Mouse (Mus musculus) brown adipose tissue, adult 24 weeks (tissue): ENCODE results near the gene Il6st. TPM values are rescaled to one million over a fixed set of nuclear protein-coding genes. Genes with fewer than 3 reads are reported as not detected.

Experiments
- H3K27ac ChIP-seq: fragments of 200-500 bp; replicated peaks from 2 replicates; pipeline ENCODE4 v1.5.1; 2012; ENCODE audit warnings: low read depth, mild to moderate bottlenecking, low read length
- H3K4me1 ChIP-seq: fragments of 200-500 bp; 2 replicates; pipeline ENCODE4 v1.6.1; 2012; ENCODE audit warnings: low read length, mixed read lengths; ENCODE audit not compliant: control insufficient read depth, insufficient read depth, insufficient read length
- H3K4me3 ChIP-seq: fragments of 200-500 bp; 2 replicates; pipeline ENCODE4 v1.5.1; 2012; ENCODE audit warnings: low read depth, mild to moderate bottlenecking, low read length, moderate library complexity; ENCODE audit not compliant: insufficient read depth
- polyA plus RNA-seq: library from polyadenylated mRNA; stranded (reverse); fragments of >200 nt; gene quantifications from 2 replicates; pipeline ENCODE4 v1.2.4, GENCODE M21; 2012; ENCODE audit not compliant: missing spikeins, insufficient read depth, insufficient read length

The Il6st gene
- polyA plus RNA-seq, 1 experiment, result 43.1 TPM

DNA sequence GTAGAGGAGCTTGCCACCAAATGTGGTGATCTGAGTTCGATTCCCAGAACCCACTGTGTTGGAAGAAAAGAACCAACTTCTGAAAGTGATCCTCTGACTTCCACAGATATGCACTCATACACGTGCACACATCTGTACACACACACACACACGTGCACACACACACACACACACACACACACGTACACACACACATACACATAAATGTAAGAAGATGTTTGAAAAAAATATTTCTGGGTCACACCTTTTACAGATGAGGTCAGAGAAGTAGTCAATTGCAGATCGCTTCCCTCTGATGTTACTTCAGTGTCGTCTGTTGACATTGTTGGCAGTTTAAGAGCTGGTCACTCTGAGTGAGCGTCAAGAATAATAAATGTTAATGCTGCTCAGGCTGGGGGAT lies 27.6 kb upstream of the Il6st start:
- no peak overlapping the region for H3K27ac ChIP-seq
- no peak overlapping the region for H3K4me3 ChIP-seq
- H3K4me1 ChIP-seq, result peaks cover 12% of the 10 kb centered on the region

GRCm38 (mm10) chr13:112438001-112438868 lies 25.6 kb upstream of the Il6st start:
- Histone ChIP-seq H3K4me3 (no peak overlapping the region), H3K27ac (no peak overlapping the region), H3K4me1 (peaks cover 10% of the 10 kb centered on the region)

DNA sequence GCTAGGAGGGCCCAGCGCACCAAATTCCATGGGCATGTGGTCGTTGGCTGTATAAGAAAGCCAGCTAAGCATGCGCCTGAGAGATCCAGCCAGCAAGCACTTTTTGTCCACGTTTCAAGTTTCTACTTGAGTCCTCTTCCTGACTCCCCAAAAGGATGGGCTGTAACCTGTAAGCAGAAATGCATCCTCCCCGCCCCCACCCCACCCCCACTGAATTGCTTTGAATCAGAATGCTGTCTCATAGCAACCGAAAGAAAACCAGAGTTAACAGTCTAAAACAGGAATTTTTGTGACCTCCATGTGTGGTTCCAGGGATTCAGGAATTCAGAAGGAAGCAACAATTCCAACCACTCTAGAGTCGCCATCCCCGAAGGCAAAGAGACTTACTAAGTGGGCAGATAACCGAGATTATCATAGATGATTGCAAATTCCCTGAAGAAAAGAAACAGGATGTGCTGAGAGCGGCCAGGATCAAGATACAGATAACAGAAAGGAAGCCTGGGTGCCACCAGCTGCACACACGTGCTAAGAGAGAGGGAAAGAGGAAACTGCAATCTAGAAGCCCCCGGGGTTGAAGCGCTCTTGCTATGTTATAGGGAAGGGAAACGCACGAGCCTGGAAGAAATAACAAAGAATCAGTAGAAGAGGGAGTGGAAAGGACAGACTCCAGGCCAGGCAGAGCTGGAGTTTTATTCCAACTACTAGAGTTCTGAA lies 24.6 kb upstream of the Il6st start:
- Histone ChIP-seq H3K27ac (peak overlapping the region; percentile 20; the same call in 1 of the 2 replicates), H3K4me3 (0 out of 2 replicates have a peak overlapping the region, but pooled peaks have one; percentile 6), H3K4me1 (peaks cover 6% of the 10 kb centered on the region)

- peak overlapping the region; percentile 20; the same call in 1 of the 2 replicates for H3K27ac ChIP-seq
- H3K4me3 ChIP-seq, result no peak overlapping the region
- H3K4me1 ChIP-seq, result peaks cover 6% of the 10 kb centered on the region
These were observed 23.9 kb upstream of the Il6st start for GRCm38 (mm10) chr13:112439917-112440361.

- H3K4me3 ChIP-seq, result no peak overlapping the region
- H3K27ac ChIP-seq, result no peak overlapping the region
- H3K4me1 ChIP-seq, result peaks cover 6% of the 10 kb centered on the region
These were observed 23.2 kb upstream of the Il6st start for GRCm38 (mm10) chr13:112440668-112441067.

- Histone ChIP-seq H3K4me3 (no peak overlapping the region), H3K27ac (peak overlapping the region; percentile 67), H3K4me1 (peaks cover 6% of the 10 kb centered on the region)
These were observed 20.9 kb upstream of the Il6st start for GRCm38 (mm10) chr13:112442867-112443529.

DNA sequence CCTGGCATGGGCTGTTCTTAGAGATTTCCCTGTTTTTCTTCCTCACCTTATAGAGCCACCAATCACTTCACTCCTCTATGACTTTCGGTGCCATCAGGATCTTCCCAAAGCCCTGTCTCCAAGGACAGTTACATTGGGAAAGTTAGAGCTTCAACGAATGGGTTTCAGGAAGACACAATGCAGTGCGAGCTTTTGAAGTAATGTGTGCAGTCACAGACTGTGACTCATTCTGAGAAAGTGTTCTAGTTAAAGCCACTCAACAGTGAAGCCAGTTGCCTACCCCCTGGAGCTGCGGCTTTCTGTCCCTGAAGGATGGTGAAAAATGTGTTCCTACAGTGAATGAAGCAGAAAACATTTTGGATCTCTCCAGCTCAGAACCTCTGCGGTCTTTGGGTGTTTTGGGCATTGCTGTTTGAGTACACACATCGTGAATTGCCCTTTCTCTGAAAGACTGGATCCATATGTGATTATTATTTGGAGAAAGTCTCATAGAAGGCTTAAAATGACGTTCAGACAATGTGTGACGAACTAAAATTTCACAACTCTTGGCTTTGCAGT lies 16.7 kb upstream of the Il6st start:
- no peak overlapping the region for H3K4me3 ChIP-seq
- H3K4me1 ChIP-seq, result no peaks in the 10 kb centered on the region
- no peak overlapping the region for H3K27ac ChIP-seq

DNA sequence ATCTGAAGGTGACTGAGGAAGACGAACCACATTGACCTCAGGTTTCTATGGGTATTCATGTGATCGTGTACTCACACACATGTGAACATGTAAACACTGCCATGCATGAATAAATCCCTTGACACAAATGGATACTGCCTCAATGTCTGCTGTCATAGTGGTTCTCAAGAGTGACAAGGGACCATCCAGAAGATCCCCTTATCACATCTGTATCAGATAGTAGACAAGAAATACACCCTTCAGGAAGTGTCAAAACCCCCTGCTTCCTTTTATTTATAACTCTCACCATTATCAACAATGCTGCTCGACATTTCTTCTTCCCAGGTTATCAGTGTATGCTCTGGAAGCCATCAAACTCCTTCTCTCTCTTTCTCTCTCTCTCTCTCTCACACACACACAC lies 13.7 kb upstream of the Il6st start:
- Histone ChIP-seq H3K27ac (no peak overlapping the region), H3K4me1 (peaks cover 3% of the 10 kb centered on the region; the same call in 1 of the 2 replicates), H3K4me3 (no peak overlapping the region)

- H3K4me3 ChIP-seq, result no peak overlapping the region
- H3K4me1 ChIP-seq, result peaks cover 3% of the 10 kb centered on the region; the same call in 1 of the 2 replicates
- H3K27ac ChIP-seq, result no peak overlapping the region
These were observed 6.5 kb upstream of the Il6st start for GRCm38 (mm10) chr13:112457366-112457765.

GRCm38 (mm10) chr13:112458016-112458415 lies 5.9 kb upstream of the Il6st start:
- Histone ChIP-seq H3K27ac (no peak overlapping the region), H3K4me1 (peaks cover 3% of the 10 kb centered on the region; the same call in 1 of the 2 replicates), H3K4me3 (no peak overlapping the region)

DNA sequence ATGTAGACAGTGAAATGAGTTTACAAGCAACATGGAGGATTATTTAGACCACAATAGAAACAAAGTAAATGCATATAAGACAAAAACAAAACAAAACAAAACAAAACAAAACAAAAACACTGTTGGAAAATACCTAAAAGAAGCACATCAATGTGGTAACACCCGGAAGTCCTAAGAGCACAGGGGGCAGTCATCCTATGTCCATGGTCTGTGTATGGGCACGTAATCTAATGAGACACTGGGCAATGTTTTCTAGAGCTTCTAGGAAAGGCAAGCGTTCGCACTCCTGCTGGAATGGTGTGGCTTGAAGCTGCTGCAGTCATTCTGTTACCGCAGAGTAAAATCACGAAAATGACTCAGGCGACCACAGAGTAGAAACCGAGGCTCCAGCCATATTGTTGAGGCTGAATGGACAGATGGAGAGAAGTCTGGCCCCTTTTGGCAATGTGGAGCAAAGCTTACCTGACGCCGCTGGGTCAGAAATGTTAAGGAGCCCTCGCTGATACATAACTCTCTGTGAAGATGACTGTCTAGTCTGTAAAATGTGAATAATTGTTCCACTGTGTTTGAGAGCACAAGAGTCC lies 5.3 kb upstream of the Il6st start:
- Histone ChIP-seq H3K4me3 (no peak overlapping the region), H3K27ac (no peak overlapping the region), H3K4me1 (peaks cover 3% of the 10 kb centered on the region; the same call in 1 of the 2 replicates)

- no peaks in the 10 kb centered on the region for H3K4me1 ChIP-seq
- H3K4me3 ChIP-seq, result no peak overlapping the region
- H3K27ac ChIP-seq, result no peak overlapping the region
These were observed 3.9 kb upstream of the Il6st start for GRCm38 (mm10) chr13:112459956-112460355.

DNA sequence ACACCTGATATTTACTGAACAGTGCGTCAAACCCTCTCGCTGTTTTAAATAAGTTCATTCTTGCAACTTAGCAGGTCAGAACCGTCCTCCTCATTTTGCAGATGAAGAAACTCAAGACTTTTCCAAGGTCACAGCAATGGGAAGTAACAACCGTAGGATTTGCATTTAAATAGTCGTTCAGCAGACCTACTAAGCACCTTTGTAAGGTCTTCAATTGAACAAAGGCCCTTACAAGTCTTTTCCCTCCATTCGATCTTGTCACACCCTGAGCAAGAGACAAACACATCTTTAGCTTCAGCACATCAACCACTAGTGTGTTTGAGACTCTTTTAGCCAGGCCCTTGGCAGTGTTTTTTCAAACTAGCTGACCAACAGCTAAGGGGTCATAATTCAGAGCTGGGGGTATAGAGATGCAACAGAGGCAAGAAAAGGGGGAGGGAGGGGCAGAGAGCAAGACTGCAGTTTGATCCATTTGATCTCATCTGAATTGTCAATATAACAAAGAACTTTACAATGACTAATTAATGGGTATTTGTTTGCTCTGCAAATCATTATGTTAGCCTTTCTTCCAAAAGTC lies 1.4 kb upstream of the Il6st start:
- peaks cover 9% of the 10 kb centered on the region for H3K4me1 ChIP-seq
- no peak overlapping the region for H3K4me3 ChIP-seq
- no peak overlapping the region for H3K27ac ChIP-seq

GRCm38 (mm10) chr13:112463337-112463802 lies 500 bp upstream of the Il6st start:
- peak overlapping the region; percentile 90 for H3K27ac ChIP-seq
- peaks cover 9% of the 10 kb centered on the region for H3K4me1 ChIP-seq
- peak overlapping the region; percentile 92 for H3K4me3 ChIP-seq
